8 mouse cellular contexts compared by ENCODE assay signal in the genomic region with DNA sequence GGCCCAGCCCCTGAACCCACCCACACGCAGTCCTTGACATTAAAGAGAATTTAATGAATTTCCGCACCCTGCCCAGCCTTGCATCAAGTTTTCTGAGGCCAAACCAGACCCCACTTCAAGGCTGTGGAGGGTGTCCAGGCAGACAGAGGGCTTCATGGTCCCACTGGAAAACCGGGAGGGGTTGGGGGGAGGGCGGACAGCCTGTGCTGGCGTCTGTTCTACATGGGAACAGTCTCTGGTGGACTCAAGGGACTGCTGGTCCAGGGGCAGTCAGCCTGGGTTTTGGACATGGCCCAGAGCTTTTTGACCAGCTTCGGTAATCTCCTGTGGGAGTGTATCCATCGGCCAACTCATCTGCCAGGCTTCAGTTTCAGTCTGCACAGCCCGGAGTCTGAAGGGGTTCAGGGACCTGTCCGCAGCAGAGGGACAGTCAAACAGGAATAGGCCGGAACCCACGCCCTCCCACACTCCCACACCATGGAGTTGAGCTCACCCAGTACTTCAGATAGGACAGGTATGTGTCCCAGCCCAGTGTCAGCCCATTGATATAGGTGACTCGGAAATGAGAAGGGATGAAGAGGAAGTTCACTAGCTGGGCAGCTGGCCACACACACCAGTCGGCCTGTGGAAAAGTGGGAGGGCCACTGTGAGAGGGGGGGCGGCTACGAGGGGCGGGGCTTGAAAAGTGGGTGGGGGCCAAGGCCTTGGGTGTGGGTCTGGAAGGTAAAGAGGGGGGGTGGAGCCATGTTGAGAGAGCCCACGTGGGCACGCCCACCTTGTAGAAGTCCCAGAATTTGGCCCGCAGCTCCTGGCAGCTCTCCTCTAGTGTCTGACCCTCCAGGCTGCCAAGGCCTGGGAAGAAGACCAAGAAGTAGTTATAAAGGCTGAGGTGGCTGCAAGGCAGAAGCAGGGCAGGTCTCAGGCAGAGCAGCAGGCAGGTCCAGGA. TPM values are rescaled to one million over a fixed set of nuclear protein-coding genes. Genes with fewer than 3 reads are reported as not detected.
DNase-seq lines count a peak whose midpoint lies in the region; ATAC-seq lines count a peak whose summit lies in the region.

No protein-coding gene starts in this region.

- 0 out of 2 replicates have a peak overlapping the region, but pooled peaks have one; percentile 16 for H3K27ac ChIP-seq in hindbrain, embryonic 10.5 days
- H3K27ac ChIP-seq in hindbrain, embryonic 11.5 days (ENCODE audit: low read depth, low read length) = no peak overlapping the region
- H3K27ac ChIP-seq in forebrain, embryonic 16.5 days (ENCODE audit: low read length) = peak overlapping the region; percentile 78

- H3K4me2 ChIP-seq in hindbrain, embryonic 11.5 days (replicated peaks; ENCODE audit: low read depth, low read length) = no peak overlapping the region
- no peak overlapping the region for H3K4me2 ChIP-seq in forebrain, embryonic 16.5 days (ENCODE audit: low read length)

- H3K27me3 ChIP-seq in hindbrain, embryonic 10.5 days (ENCODE audit: insufficient read depth, poor library complexity, severe bottlenecking) = peaks cover 18% of the 10 kb centered on the region
- no peaks in the 10 kb centered on the region for H3K27me3 ChIP-seq in hindbrain, embryonic 11.5 days (ENCODE audit: control insufficient read depth, insufficient read depth, low read length)
- no peaks in the 10 kb centered on the region for H3K27me3 ChIP-seq in forebrain, embryonic 16.5 days (replicated peaks; ENCODE audit: control insufficient read depth, insufficient read depth, low read length)

- WGBS in hindbrain, embryonic 10.5 days = 73% methylated on average over 19 of the region's 19 CpGs
- WGBS in hindbrain, embryonic 11.5 days = 68% methylated on average over 19 of the region's 19 CpGs
- WGBS in forebrain, embryonic 16.5 days = 58% methylated on average over 19 of the region's 19 CpGs

- no peak for DNase-seq in hindbrain, embryonic 10.5 days (ENCODE audit: low spot score)
- DNase-seq in hindbrain, embryonic 11.5 days (ENCODE audit: low spot score) = no peak
- DNase-seq in 416B (ENCODE audit: low read depth) = peak; percentile 38
- peak; percentile 75 for DNase-seq in adrenal gland, postnatal 25 days
- peak; percentile 77 to 82 for DNase-seq in lung, adult 18-20 months
- DNase-seq in spleen, postnatal 4 days (ENCODE audit: low spot score in 2 of 2) = no peak

- H3K9me3 ChIP-seq in hindbrain, embryonic 10.5 days = no peaks in the 10 kb centered on the region
- no peaks in the 10 kb centered on the region for H3K9me3 ChIP-seq in hindbrain, embryonic 11.5 days (ENCODE audit: control insufficient read depth, low read length)
- H3K9me3 ChIP-seq in forebrain, embryonic 16.5 days (ENCODE audit: control insufficient read depth, low read length) = no peaks in the 10 kb centered on the region

- H3K4me3 ChIP-seq in hindbrain, embryonic 10.5 days = peak overlapping the region; percentile 81; the same call in 1 of the 2 replicates
- H3K4me3 ChIP-seq in hindbrain, embryonic 11.5 days (ENCODE audit: low read depth, low read length) = no peak overlapping the region
- no peak overlapping the region for H3K4me3 ChIP-seq in forebrain, embryonic 16.5 days (replicated peaks; ENCODE audit: low read length)

- peaks cover 31% of the 10 kb centered on the region for H3K36me3 ChIP-seq in hindbrain, embryonic 10.5 days
- H3K36me3 ChIP-seq in hindbrain, embryonic 11.5 days (ENCODE audit: control insufficient read depth, insufficient read depth, low read length) = no peaks in the 10 kb centered on the region
- H3K36me3 ChIP-seq in forebrain, embryonic 16.5 days (ENCODE audit: control insufficient read depth, insufficient read depth) = peaks cover 7% of the 10 kb centered on the region; the same call in 1 of the 2 replicates

- no peak for ATAC-seq in hindbrain, embryonic 11.5 days (ENCODE audit: low FRiP score)
- ATAC-seq in forebrain, embryonic 16.5 days = no peak
- ATAC-seq in megakaryocyte progenitor cell, adult 5-6 weeks (replicated peaks; ENCODE audit: poor library complexity) = no peak

- no peak overlapping the region for H3K9ac ChIP-seq in hindbrain, embryonic 11.5 days (ENCODE audit: low read depth, low read length)
- no peak overlapping the region for H3K9ac ChIP-seq in forebrain, embryonic 16.5 days (replicated peaks; ENCODE audit: low read depth, low read length)

- peaks cover 58% of the 10 kb centered on the region for H3K4me1 ChIP-seq in hindbrain, embryonic 10.5 days (replicated peaks)
- H3K4me1 ChIP-seq in hindbrain, embryonic 11.5 days (replicated peaks; ENCODE audit: control insufficient read depth, insufficient read depth, low read length) = peaks cover 2% of the 10 kb centered on the region
- peaks cover 50% of the 10 kb centered on the region for H3K4me1 ChIP-seq in forebrain, embryonic 16.5 days (replicated peaks; ENCODE audit: control insufficient read depth, insufficient read depth, low read length)

RNA-seq across cellular contexts. Expression of a gene that starts 1.9 kb away (rescaled TPM):
- 35.0 and 40.6 TPM in 2 replicates for polyA plus RNA-seq in hindbrain, embryonic 10.5 days (2016; fragmentation: Nextera tagmentation; extraction: Ambion mirVana)
- polyA plus RNA-seq in hindbrain, embryonic 11.5 days (2014; fragmentation: Nextera tagmentation; extraction: Ambion mirVana) = 38.7 and 40.6 TPM in 2 replicates
- 127 and 143 TPM in 2 replicates for total RNA-seq in adrenal gland, postnatal 25 days (2021)
- polyA plus RNA-seq in forebrain, embryonic 16.5 days (2015; fragmentation: Nextera tagmentation; extraction: Ambion mirVana) = 49.3 and 49.8 TPM in 2 replicates
- 37.4 and 41.4 TPM in 2 replicates for total RNA-seq in megakaryocyte progenitor cell, adult 5-6 weeks (2015)
- total RNA-seq in megakaryocyte progenitor cell, adult 5-6 weeks (2017) = 10.2 and 10.4 TPM in 2 replicates

RNA-seq across cellular contexts. Expression of a gene that starts 4.4 kb away (rescaled TPM):
- 24.8 and 70.3 TPM in 2 replicates for polyA plus RNA-seq in hindbrain, embryonic 10.5 days (2016; fragmentation: Nextera tagmentation; extraction: Ambion mirVana)
- 91.5 and 94.3 TPM in 2 replicates for polyA plus RNA-seq in hindbrain, embryonic 11.5 days (2014; fragmentation: Nextera tagmentation; extraction: Ambion mirVana)
- 65.2 and 89.6 TPM in 2 replicates for total RNA-seq in adrenal gland, postnatal 25 days (2021)
- 350 and 395 TPM in 2 replicates for polyA plus RNA-seq in forebrain, embryonic 16.5 days (2015; fragmentation: Nextera tagmentation; extraction: Ambion mirVana)
- 2.6 and 3.6 TPM in 2 replicates for total RNA-seq in megakaryocyte progenitor cell, adult 5-6 weeks (2015)
- total RNA-seq in megakaryocyte progenitor cell, adult 5-6 weeks (2017) = 2.1 and 6.6 TPM in 2 replicates

RNA-seq across cellular contexts. Expression of a gene that starts 17.6 kb away (rescaled TPM):
- polyA plus RNA-seq in hindbrain, embryonic 10.5 days (2016; fragmentation: Nextera tagmentation; extraction: Ambion mirVana) = 73.4 and 82.1 TPM in 2 replicates
- 31.5 and 36.5 TPM in 2 replicates for polyA plus RNA-seq in hindbrain, embryonic 11.5 days (2014; fragmentation: Nextera tagmentation; extraction: Ambion mirVana)
- total RNA-seq in adrenal gland, postnatal 25 days (2021) = 50.2 and 62.1 TPM in 2 replicates
- polyA plus RNA-seq in forebrain, embryonic 16.5 days (2015; fragmentation: Nextera tagmentation; extraction: Ambion mirVana) = 145 and 149 TPM in 2 replicates
- 5.7 and 6.0 TPM in 2 replicates for total RNA-seq in megakaryocyte progenitor cell, adult 5-6 weeks (2015)
- 18.1 and 18.5 TPM in 2 replicates for total RNA-seq in megakaryocyte progenitor cell, adult 5-6 weeks (2017)

RNA-seq across cellular contexts. Expression of a gene that starts 35.4 kb away (rescaled TPM):
- 0.63 and 0.69 TPM in 2 replicates for polyA plus RNA-seq in hindbrain, embryonic 10.5 days (2016; fragmentation: Nextera tagmentation; extraction: Ambion mirVana)
- polyA plus RNA-seq in hindbrain, embryonic 11.5 days (2014; fragmentation: Nextera tagmentation; extraction: Ambion mirVana) = 0.09 TPM in 1 of 2 replicates, not detected in the other
- 0.55 and 1.3 TPM in 2 replicates for total RNA-seq in adrenal gland, postnatal 25 days (2021)
- polyA plus RNA-seq in forebrain, embryonic 16.5 days (2015; fragmentation: Nextera tagmentation; extraction: Ambion mirVana) = 0.12 and 0.54 TPM in 2 replicates
- 0.39 TPM in 1 of 2 replicates, not detected in the other for total RNA-seq in megakaryocyte progenitor cell, adult 5-6 weeks (2015)
- total RNA-seq in megakaryocyte progenitor cell, adult 5-6 weeks (2017) = not detected in 2 replicates

RNA-seq across cellular contexts. Expression of a gene that starts 40.5 kb away (rescaled TPM):
- polyA plus RNA-seq in hindbrain, embryonic 10.5 days (2016; fragmentation: Nextera tagmentation; extraction: Ambion mirVana) = not detected in 2 replicates
- not detected in 2 replicates for polyA plus RNA-seq in hindbrain, embryonic 11.5 days (2014; fragmentation: Nextera tagmentation; extraction: Ambion mirVana)
- not detected in 2 replicates for total RNA-seq in adrenal gland, postnatal 25 days (2021)
- not detected in 2 replicates for polyA plus RNA-seq in forebrain, embryonic 16.5 days (2015; fragmentation: Nextera tagmentation; extraction: Ambion mirVana)
- not detected in 2 replicates for total RNA-seq in megakaryocyte progenitor cell, adult 5-6 weeks (2015)
- total RNA-seq in megakaryocyte progenitor cell, adult 5-6 weeks (2017) = 0.12 TPM in 1 of 2 replicates, not detected in the other

Comparison
In these comparisons a context has a peak if more than half of its experiments do, and no peak if none do; other contexts are left out.
1. DNase-seq: peak in 416B (single experiment), adrenal gland, postnatal 25 days (single experiment) and lung, adult 18-20 months (2 of 2); none in hindbrain, embryonic 10.5 days (single experiment), hindbrain, embryonic 11.5 days (single experiment) and spleen, postnatal 4 days (0 of 2).